In genomic region chr3:30453046-30453445, GRCm38 (mm10) we compare ENCODE assay signal across 19 mouse cellular contexts.
DNase-seq lines count a peak whose midpoint lies in the region; ATAC-seq lines count a peak whose summit lies in the region.
"Had no signal": no experiment of that assay in that cellular context is flagged by ENCODE, and none has a peak within 500 bp of the region (broad histone marks: within the 10 kb centered on the region; RNA-seq: fewer than 3 reads in every experiment).

No protein-coding gene starts in this region.

- peaks cover 24% of the 10 kb centered on the region for H3K4me1 ChIP-seq in kidney, embryonic 16.5 days (ENCODE audit: insufficient read depth, low read length)
- H3K4me1 ChIP-seq: heart, embryonic 15.5 days; intestine, embryonic 15.5 days had no signal

- peak overlapping the region; percentile 43 for H3K27ac ChIP-seq in kidney, embryonic 16.5 days (ENCODE audit: low read length)
- H3K27ac ChIP-seq: forebrain, embryonic 10.5 days; heart, embryonic 15.5 days; intestine, embryonic 15.5 days; macrophage had no signal

- no peaks in the 10 kb centered on the region for H3K36me3 ChIP-seq in kidney, embryonic 16.5 days (ENCODE audit: insufficient read depth, low read length)
- H3K36me3 ChIP-seq: forebrain, embryonic 10.5 days; heart, embryonic 15.5 days; intestine, embryonic 15.5 days had no signal

- 41% methylated on average over 6 of the region's 6 CpGs for WGBS in kidney, embryonic 16.5 days

- intact Hi-C loops in gastrocnemius, postnatal 36 days (cut with DNase I), result no loop called here

- no peaks in the 10 kb centered on the region for H3K27me3 ChIP-seq in kidney, embryonic 16.5 days (ENCODE audit: insufficient read depth, low read length)
- H3K27me3 ChIP-seq: intestine, embryonic 15.5 days had no signal

- H3K9ac ChIP-seq in kidney, embryonic 16.5 days (replicated peaks; ENCODE audit: low read length), result no peak overlapping the region
- H3K9ac ChIP-seq: heart, embryonic 15.5 days; intestine, embryonic 15.5 days had no signal

- no peaks in the 10 kb centered on the region for H3K9me3 ChIP-seq in kidney, embryonic 16.5 days (ENCODE audit: low read length)
- H3K9me3 ChIP-seq: forebrain, embryonic 10.5 days; heart, embryonic 15.5 days; intestine, embryonic 15.5 days had no signal

- no peak overlapping the region for H3K4me3 ChIP-seq in kidney, embryonic 16.5 days (ENCODE audit: low read length)
- H3K4me3 ChIP-seq: forebrain, embryonic 10.5 days; heart, embryonic 15.5 days; intestine, embryonic 15.5 days had no signal

- peak; percentile 42 for DNase-seq in kidney, adult 11 months
- no peak for DNase-seq in kidney, adult 9 months
- DNase-seq in forelimb bud, embryonic 11.5 days (ENCODE audit: low read depth, low spot score), result peak; percentile 41
- DNase-seq in retina, embryonic 14.5 days (ENCODE audit: low spot score), result peak; percentile 15
- DNase-seq in ovary, adult 18-20 months (ENCODE audit: low spot score), result no peak
- no peak for DNase-seq in gastrocnemius, postnatal 36 days
- DNase-seq: adrenal gland, postnatal 10 days; cerebellum, adult 18-20 months; cerebellum, postnatal 14 days; heart, postnatal 4 days; layer of hippocampus, adult 9-11 months; right cerebral cortex, adult 18-20 months; thymus, adult 18-20 months; thymus, postnatal 4 days had no signal

- H3K4me2 ChIP-seq in kidney, embryonic 16.5 days (replicated peaks; ENCODE audit: low read depth, low read length), result no peak overlapping the region
- H3K4me2 ChIP-seq: heart, embryonic 15.5 days; intestine, embryonic 15.5 days had no signal

- ATAC-seq in kidney, embryonic 16.5 days (ENCODE audit: low FRiP score, low TSS enrichment), result peak; percentile 31; the same call in 1 of the 2 replicates

Comparison
In these comparisons a context has a peak if more than half of its experiments do, and no peak if none do; other contexts are left out.
1. DNase-seq: peak in kidney, adult 11 months (single experiment), forelimb bud, embryonic 11.5 days (single experiment) and retina, embryonic 14.5 days (single experiment); none in kidney, adult 9 months (single experiment), ovary, adult 18-20 months (single experiment) and gastrocnemius, postnatal 36 days (0 of 2).